Mouse (Mus musculus) stomach, embryonic 16.5 days (tissue): ENCODE data around the gene Lenep. TPM values are rescaled to one million over a fixed set of nuclear protein-coding genes. Genes with fewer than 3 reads are reported as not detected.
"Not testable (repeated sequence)": the region's sequence is repeated elsewhere in the genome, so short reads cannot be mapped to it uniquely, and the experiment has no call there.

ENCODE experiments used
- ATAC-seq: fragments of 200-750 bp; cut with Nextera tagmentation; 2 replicates; pipeline ENCODE4 v1.8.0; 2017; ENCODE audit warnings: moderate number of reproducible peaks, moderate TSS enrichment; ENCODE audit not compliant: insufficient read depth, low FRiP score
- H3K27ac ChIP-seq: fragments of 300-500 bp; sonication (generic); 2 replicates; pipeline ENCODE4 v1.5.1; 2014; ENCODE audit warnings: low read length
- H3K27me3 ChIP-seq: fragments of 300-500 bp; sonication (generic); 2 replicates; pipeline ENCODE4 v1.6.1; 2014; ENCODE audit warnings: low read length, control low read depth, mixed read lengths; ENCODE audit not compliant: control insufficient read depth, insufficient read depth
- H3K36me3 ChIP-seq: fragments of 300-500 bp; sonication (generic); 2 replicates; pipeline ENCODE4 v1.6.1; 2014; ENCODE audit warnings: low read length; ENCODE audit not compliant: control insufficient read depth, insufficient read depth
- H3K4me1 ChIP-seq: fragments of 300-500 bp; sonication (generic); 2 replicates; pipeline ENCODE4 v1.6.1; 2014; ENCODE audit warnings: low read length, control low read depth, mixed read lengths; ENCODE audit not compliant: control insufficient read depth, insufficient read depth
- H3K4me2 ChIP-seq: fragments of 300-500 bp; sonication (generic); 2 replicates; pipeline ENCODE4 v1.6.1; 2014; ENCODE audit warnings: low read depth, low read length, mixed read lengths
- H3K4me3 ChIP-seq: fragments of 300-500 bp; sonication (generic); replicated peaks from 2 replicates; pipeline ENCODE4 v1.5.1; 2014; ENCODE audit warnings: mild to moderate bottlenecking, low read length
- H3K9ac ChIP-seq: fragments of 300-500 bp; sonication (generic); 2 replicates; pipeline ENCODE4 v1.6.1; 2014; ENCODE audit warnings: low read length
- H3K9me3 ChIP-seq: fragments of 300-500 bp; sonication (generic); replicated peaks from 2 replicates; pipeline ENCODE4 v1.6.1; 2016; ENCODE audit warnings: low read length, control low read depth; ENCODE audit not compliant: control insufficient read depth
- WGBS: fragments of 180-500 bp; shearing (Covaris S2); extraction: QIAGEN DNeasy Blood & Tissue Kit; methylation state at CpG from one replicate; pipeline ENCODE4 v1.1.7; 2014; 5-methylcytosine and 5-hydroxymethylcytosine counted together
- polyA plus RNA-seq: library from polyadenylated mRNA; unstranded; fragments of >200 nt; fragmentation: Nextera tagmentation; extraction: Ambion mirVana; gene quantifications from 2 replicates; pipeline ENCODE4 v1.2.1, GENCODE M21; 2015

The Lenep gene
- polyA plus RNA-seq, 1 experiment from 2014 or later, result not detected

DNA sequence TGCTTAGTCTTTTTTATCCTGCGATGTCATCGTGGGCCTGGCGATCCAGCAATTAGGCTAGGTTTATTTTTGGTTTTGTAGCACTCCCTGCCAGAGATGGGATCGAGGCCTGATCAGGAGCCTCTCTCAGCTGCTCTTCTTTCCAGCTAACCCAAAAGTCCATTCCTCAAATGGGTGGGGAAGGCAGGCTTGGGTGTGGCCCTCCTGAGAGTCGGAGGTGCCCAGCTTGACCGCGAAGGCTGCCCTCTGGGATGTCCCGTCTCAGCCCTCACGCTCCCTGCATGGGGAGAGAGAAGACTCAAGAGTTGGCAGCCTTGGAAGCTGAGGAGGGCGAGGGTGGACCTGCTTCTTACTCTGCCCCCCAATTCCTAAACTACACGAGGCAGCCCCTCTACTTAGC, 31.9 kb upstream of the Lenep start:
- H3K4me1 ChIP-seq, result peaks cover 16% of the 10 kb centered on the region
- no peak for ATAC-seq
- H3K9ac ChIP-seq, result no peak overlapping the region
- H3K36me3 ChIP-seq, result peaks cover 6% of the 10 kb centered on the region
- no peaks in the 10 kb centered on the region for H3K9me3 ChIP-seq
- H3K27ac ChIP-seq, result no peak overlapping the region
- no peak overlapping the region for H3K4me3 ChIP-seq
- no peak overlapping the region for H3K4me2 ChIP-seq
- WGBS, result 77% methylated on average over 11 of the region's 11 CpGs
- H3K27me3 ChIP-seq, result no peaks in the 10 kb centered on the region

- Histone ChIP-seq H3K4me3 (no peak overlapping the region), H3K9ac (no peak overlapping the region), H3K27me3 (no peaks in the 10 kb centered on the region), H3K9me3 (no peaks in the 10 kb centered on the region), H3K36me3 (peaks cover 9% of the 10 kb centered on the region), H3K4me2 (no peak overlapping the region), H3K4me1 (peaks cover 16% of the 10 kb centered on the region), H3K27ac (no peak overlapping the region)
- ATAC-seq, result no peak
- 90% methylated on average over 8 of the region's 8 CpGs for WGBS
These were observed 30.0 kb upstream of the Lenep start for GRCm38 (mm10) chr3:89432606-89433005.

DNA sequence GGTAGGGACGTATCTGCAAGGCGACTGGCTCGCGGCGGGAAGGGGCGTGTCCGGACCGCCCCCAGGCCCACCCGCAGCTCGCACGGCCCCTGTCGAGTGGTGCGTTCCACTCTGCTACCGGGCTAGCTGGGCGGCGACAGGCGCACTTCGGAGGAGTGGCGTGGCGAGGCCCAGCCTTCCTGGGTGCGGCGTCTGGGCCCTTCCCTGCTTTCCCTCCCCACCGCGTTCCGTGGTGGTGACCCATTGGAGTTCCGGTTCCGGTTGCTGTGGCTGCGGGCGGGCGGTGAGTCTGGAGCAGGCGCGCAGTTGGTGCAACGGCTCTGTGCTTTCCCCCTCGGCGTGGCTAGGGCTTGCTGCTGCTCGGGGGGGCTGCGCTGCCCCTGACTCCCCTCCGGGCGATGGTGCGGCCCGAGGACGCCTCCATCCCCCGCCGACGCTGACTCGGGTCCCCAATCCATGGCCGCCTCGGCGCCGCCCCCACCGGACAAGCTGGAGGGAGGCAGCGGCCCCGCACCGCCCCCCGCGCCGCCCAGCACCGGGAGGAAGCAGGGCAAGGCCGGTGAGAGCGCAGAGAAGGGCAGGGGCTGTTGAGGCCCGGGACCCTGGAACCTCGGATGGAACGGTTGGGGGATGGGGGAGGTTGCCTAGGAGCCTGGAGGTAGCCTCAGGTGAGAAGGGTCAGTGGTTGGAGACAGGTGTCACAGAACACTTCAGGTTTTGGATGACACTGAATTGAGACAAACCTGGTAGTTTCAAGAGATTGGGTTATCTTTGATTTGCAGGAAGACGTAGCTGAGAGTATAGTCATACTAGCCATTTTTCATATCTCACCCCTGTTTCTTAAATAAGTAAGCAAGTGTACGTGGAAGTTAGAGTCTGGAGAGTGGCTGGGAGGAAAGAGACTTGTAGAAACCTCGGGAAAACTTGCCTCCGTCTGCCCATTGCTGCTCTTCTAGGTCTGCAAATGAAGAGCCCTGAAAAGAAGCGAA, 27.9 kb upstream of the Lenep start, which contains the start of gene Pygo2:
Gene Pygo2, plus strand, starts transcription at position 44 of the 989 bp plus-strand sequence.
- Histone ChIP-seq H3K4me2 (peak within 1 kb of the TSS; percentile 78), H3K4me1 (peaks cover 8% of the 10 kb centered on the region), H3K27ac (peak within 1 kb of the TSS; percentile 93), H3K4me3 (peak within 1 kb of the TSS; percentile 78), H3K9ac (peak within 1 kb of the TSS; percentile 95), H3K36me3 (peaks cover 14% of the 10 kb centered on the region), H3K27me3 (no peaks in the 10 kb centered on the region), H3K9me3 (no peaks in the 10 kb centered on the region)
- ATAC-seq, result peak; percentile 98
- WGBS, result 2% methylated on average over 68 of the region's 68 CpGs

DNA sequence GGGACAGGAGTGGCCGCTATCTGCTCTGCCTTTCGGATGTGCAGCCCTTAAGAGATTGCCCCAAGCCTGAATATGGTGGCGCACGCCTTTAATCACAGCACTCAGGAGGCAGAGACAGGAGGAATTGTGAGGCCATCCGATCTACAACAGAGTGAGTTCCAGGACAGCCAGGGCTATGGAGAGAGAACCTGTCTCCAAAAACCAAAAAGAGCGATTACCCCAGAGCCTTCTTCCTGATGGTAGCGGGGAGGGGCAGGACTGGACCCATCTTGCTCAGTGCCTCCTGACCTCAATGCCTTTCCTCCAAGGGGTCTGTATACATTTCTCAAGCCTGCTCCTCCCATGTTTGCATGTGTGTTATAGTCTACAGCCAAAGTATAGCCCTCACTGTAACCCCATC, 26.4 kb upstream of the Lenep start:
- H3K36me3 ChIP-seq, result peaks cover 14% of the 10 kb centered on the region

DNA sequence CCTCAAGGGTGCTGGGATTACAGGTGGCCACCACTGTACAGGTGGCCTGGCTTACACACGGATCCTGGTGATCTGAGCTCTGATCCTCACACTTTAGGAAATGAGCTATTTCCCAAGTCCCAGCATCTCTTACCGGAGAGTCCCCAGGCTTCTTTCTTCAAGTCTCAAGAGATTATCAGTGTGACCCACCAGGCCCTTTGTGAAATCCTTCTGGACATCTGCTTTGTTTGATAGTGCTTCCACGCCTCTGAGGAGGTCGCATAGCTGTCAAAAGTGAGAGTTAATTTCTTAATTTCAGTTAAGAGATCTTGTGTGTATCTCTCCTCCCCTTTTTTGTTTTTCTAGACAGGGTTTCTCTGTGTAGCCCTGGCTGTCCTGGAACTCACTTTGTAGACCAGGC, 23.3 kb upstream of the Lenep start:
- no peak overlapping the region for H3K4me2 ChIP-seq
- H3K27me3 ChIP-seq, result no peaks in the 10 kb centered on the region
- no peaks in the 10 kb centered on the region for H3K9me3 ChIP-seq
- peaks cover 31% of the 10 kb centered on the region for H3K4me1 ChIP-seq
- WGBS, result 87% methylated on average over 4 of the region's 4 CpGs
- no peak overlapping the region for H3K27ac ChIP-seq
- no peak for ATAC-seq
- no peak overlapping the region for H3K4me3 ChIP-seq
- 0 out of 2 replicates have a peak, but pooled peaks cover 7% of the 10 kb centered on the region for H3K36me3 ChIP-seq
- no peak overlapping the region for H3K9ac ChIP-seq

More for the DNA sequence above, 26.4 kb upstream of the Lenep start:
- not testable (repeated sequence) for H3K4me2 ChIP-seq, H3K27ac ChIP-seq, H3K9ac ChIP-seq, ATAC-seq, H3K4me3 ChIP-seq, H3K27me3 ChIP-seq, H3K9me3 ChIP-seq
- 86% methylated on average over 7 of the region's 7 CpGs for WGBS
- peaks cover 17% of the 10 kb centered on the region for H3K4me1 ChIP-seq

DNA sequence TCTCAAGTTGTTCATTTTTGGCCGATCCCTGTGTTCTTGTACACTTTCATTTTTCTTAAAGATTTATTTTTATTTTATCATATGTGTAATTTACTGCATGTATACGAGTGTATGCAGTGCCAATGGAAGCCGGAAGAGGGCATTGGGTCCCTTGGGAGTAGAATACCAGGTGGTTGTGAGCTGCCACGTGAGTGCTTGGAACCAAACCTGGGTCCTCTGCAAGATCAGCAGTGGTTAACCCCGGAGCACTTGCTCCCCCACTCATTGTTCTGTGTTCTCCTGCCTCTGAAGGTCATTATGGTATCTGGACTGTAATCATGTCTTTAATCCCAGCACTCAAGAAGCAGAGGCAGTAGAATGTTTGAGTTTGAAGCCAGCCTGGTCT, 22.5 kb upstream of the Lenep start:
- no peak overlapping the region for H3K27ac ChIP-seq
- WGBS, result 73% methylated on average over 5 of the region's 5 CpGs
- no peak for ATAC-seq
- 0 out of 2 replicates have a peak, but pooled peaks cover 7% of the 10 kb centered on the region for H3K36me3 ChIP-seq
- H3K4me2 ChIP-seq, result no peak overlapping the region
- no peak overlapping the region for H3K4me3 ChIP-seq
- H3K9ac ChIP-seq, result no peak overlapping the region
- H3K4me1 ChIP-seq, result peaks cover 36% of the 10 kb centered on the region
- H3K9me3 ChIP-seq, result no peaks in the 10 kb centered on the region
- no peaks in the 10 kb centered on the region for H3K27me3 ChIP-seq

GRCm38 (mm10) chr3:89424416-89425140, 22.0 kb upstream of the Lenep start:
- Histone ChIP-seq H3K27ac (no peak overlapping the region), H3K27me3 (no peaks in the 10 kb centered on the region), H3K9ac (no peak overlapping the region), H3K4me2 (no peak overlapping the region), H3K4me1 (peaks cover 40% of the 10 kb centered on the region), H3K4me3 (no peak overlapping the region), H3K9me3 (no peaks in the 10 kb centered on the region), H3K36me3 (0 out of 2 replicates have a peak, but pooled peaks cover 7% of the 10 kb centered on the region)
- 68% methylated on average over 5 of the region's 5 CpGs for WGBS
- ATAC-seq, result no peak

GRCm38 (mm10) chr3:89422556-89423205, 20.1 kb upstream of the Lenep start:
- 55% methylated on average over 6 of the region's 6 CpGs for WGBS
- Histone ChIP-seq H3K4me1 (peaks cover 40% of the 10 kb centered on the region), H3K27me3 (no peaks in the 10 kb centered on the region)

More at GRCm38 (mm10) chr3:89422556-89423205, 20.1 kb upstream of the Lenep start:
- ATAC-seq, result no peak
- Histone ChIP-seq H3K4me2 (peak overlapping the region; percentile 78), H3K4me3 (peak overlapping the region; percentile 64), H3K27ac (no peak overlapping the region), H3K9ac (peak overlapping the region; percentile 86), H3K36me3 (0 out of 2 replicates have a peak, but pooled peaks cover 5% of the 10 kb centered on the region), H3K9me3 (no peaks in the 10 kb centered on the region)
